Mouse (Mus musculus): ENCODE results near the gene Gss. TPM values are rescaled to one million over a fixed set of nuclear protein-coding genes. Genes with fewer than 3 reads are reported as not detected.

The Gss gene
- polyA plus RNA-seq, 1 experiment, result 7.3 TPM

DNA sequence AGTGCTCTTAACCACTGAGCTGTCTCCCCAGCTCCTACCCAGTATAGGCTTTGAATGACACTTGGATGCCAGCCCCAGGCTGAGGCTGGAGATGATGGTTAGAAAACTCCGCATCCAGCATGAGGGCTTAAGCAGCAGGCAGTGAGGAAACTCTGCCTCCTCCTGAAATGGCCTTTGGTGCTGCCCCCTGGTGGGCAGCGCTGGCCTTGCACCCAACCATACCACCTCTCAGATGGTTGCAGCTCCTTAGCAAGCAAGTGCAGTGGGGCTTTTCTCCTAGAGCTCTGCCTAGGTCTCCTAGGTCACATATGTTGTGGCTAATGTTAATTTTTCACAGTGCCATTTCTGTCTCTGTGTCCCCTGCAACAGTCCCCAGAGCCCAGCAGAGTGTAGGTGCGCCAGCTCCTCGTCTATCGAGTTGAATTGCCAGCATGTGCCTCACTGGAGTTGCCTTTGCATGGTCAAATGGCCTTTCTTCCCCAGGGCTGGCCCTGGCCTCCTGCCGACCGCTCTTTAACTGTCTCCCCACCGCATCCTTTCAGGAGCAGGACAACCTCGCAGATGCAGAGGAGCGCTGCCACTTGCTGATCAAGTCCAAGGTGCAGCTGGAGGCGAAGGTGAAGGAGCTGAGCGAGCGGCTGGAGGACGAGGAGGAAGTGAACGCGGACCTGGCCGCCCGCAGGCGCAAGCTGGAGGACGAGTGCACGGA lies 34.6 kb upstream of the Gss start:
- TF ChIP-seq POLR2A (IDR thresholded peaks at IDR 0.05; ENCODE audit: borderline replicate concordance, control insufficient read depth, low read depth, low read length) (no peak), CTCF (IDR thresholded peaks at IDR 0.05; ENCODE audit: control insufficient read depth, insufficient read depth, low read length) (peak; percentile 97)
- Histone ChIP-seq H3K27ac (ENCODE audit: control insufficient read depth, insufficient read depth, low read depth, low read length, poor library complexity) (no peak overlapping the region), H3K4me3 (replicated peaks; ENCODE audit: control insufficient read depth, low read depth, low read length) (no peak overlapping the region), H3K4me1 (ENCODE audit: control insufficient read depth, insufficient read depth, low read length) (no peaks in the 10 kb centered on the region)
- WGBS, result 36% methylated on average over 21 of the region's 21 CpGs

DNA sequence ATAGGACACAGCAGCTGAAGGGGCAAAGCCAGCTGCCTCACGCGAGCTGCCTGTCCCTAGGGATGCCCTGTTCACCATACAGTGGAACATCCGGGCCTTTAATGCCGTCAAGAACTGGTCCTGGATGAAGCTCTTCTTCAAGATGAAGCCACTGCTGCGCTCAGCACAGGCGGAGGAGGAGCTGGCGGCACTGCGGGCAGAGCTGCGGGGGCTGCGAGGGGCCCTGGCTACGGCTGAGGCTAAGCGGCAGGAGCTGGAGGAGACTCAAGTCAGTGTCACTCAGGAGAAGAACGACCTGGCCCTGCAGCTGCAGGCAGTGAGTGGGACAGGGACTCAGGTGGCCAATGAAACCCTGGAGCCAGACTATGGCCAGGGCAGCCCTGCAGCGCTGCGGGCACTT lies 33.7 kb upstream of the Gss start:
- no peak for TF ChIP-seq POLR2A (IDR thresholded peaks at IDR 0.05; ENCODE audit: borderline replicate concordance, control insufficient read depth, low read depth, low read length)
- TF ChIP-seq CTCF (IDR thresholded peaks at IDR 0.05; ENCODE audit: control insufficient read depth, insufficient read depth, low read length), result no peak
- 66% methylated on average over 15 of the region's 15 CpGs for WGBS
- H3K4me1 ChIP-seq (ENCODE audit: control insufficient read depth, insufficient read depth, low read length), result no peaks in the 10 kb centered on the region

DNA sequence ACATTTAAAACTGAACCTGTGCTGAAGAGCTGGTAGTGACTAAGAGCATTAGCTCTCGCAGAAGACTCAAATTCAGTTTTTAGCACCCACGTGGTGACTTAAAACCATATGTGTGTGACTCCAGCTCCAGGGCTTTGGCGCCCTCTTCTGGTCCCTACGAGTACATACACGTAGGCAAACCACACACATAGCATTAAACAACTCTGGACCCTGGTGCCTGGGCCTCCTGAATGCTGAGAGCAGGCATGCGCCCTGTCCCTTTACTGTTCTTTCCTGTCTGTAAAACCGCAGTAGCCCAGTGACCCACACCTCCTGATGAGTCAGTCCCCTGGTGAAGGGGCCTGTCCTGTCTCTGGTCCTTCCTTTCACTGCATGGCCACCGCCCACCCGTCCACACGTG lies 32.1 kb upstream of the Gss start:
- Histone ChIP-seq H3K27ac (ENCODE audit: control insufficient read depth, insufficient read depth, low read depth, low read length, poor library complexity) (no peak overlapping the region), H3K4me3 (replicated peaks; ENCODE audit: control insufficient read depth, low read depth, low read length) (no peak overlapping the region), H3K4me1 (ENCODE audit: control insufficient read depth, insufficient read depth, low read length) (no peaks in the 10 kb centered on the region)
- TF ChIP-seq POLR2A (IDR thresholded peaks at IDR 0.05; ENCODE audit: borderline replicate concordance, control insufficient read depth, low read depth, low read length) (no peak), CTCF (IDR thresholded peaks at IDR 0.05; ENCODE audit: control insufficient read depth, insufficient read depth, low read length) (peak; percentile 87)
- 36% methylated on average over 10 of the region's 10 CpGs for WGBS

More for the DNA sequence above, 33.7 kb upstream of the Gss start:
- Histone ChIP-seq H3K4me3 (replicated peaks; ENCODE audit: control insufficient read depth, low read depth, low read length) (no peak overlapping the region), H3K27ac (ENCODE audit: control insufficient read depth, insufficient read depth, low read depth, low read length, poor library complexity) (no peak overlapping the region)

DNA sequence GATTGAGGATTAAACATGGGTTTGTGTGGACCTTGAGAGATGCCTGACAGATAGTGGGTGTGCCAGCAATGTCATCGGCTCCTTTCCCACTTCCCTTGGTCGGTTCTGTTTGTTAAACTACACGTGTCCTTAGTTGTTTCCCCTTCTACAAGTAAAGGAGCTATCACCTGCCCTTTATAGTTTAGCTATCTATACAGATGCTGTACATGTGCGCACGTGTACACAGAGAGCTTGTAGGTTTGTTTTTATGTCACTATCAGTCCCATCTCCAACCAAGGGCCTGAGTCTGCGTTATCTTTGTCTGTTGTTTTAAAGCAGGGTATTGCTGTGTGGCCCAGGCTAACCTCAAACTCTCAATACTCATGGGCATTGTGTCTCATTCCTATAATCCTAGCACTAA lies 31.4 kb upstream of the Gss start:
- TF ChIP-seq CTCF (IDR thresholded peaks at IDR 0.05; ENCODE audit: control insufficient read depth, insufficient read depth, low read length) (no peak), POLR2A (IDR thresholded peaks at IDR 0.05; ENCODE audit: borderline replicate concordance, control insufficient read depth, low read depth, low read length) (no peak)
- no peak overlapping the region for H3K27ac ChIP-seq (ENCODE audit: control insufficient read depth, insufficient read depth, low read depth, low read length, poor library complexity)
- 66% methylated on average over 6 of the region's 6 CpGs for WGBS
- no peaks in the 10 kb centered on the region for H3K4me1 ChIP-seq (ENCODE audit: control insufficient read depth, insufficient read depth, low read length)
- H3K4me3 ChIP-seq (replicated peaks; ENCODE audit: control insufficient read depth, low read depth, low read length), result no peak overlapping the region

DNA sequence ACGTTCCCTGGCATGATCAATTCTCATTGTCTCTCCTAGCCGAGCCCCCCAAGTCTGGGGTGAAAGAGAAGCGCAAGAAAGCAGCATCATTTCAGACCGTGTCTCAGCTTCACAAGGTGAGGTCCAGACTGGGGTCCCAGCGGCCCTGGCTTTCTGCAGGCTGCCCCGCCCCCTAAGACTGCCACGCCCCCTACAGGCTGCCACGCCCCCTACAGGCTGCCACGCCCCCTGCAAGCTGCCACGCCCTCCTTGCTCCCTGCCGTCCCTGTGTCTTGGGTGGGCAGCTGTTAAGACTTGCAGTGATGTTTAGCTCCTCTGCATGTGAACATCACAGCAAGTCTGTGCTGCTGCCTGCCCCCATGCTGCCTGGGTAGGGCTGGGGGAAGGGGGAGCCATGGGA lies 30.0 kb upstream of the Gss start:
- Histone ChIP-seq H3K4me1 (ENCODE audit: control insufficient read depth, insufficient read depth, low read length) (no peaks in the 10 kb centered on the region), H3K27ac (ENCODE audit: control insufficient read depth, insufficient read depth, low read depth, low read length, poor library complexity) (no peak overlapping the region), H3K4me3 (replicated peaks; ENCODE audit: control insufficient read depth, low read depth, low read length) (no peak overlapping the region)
- no peak for TF ChIP-seq CTCF (IDR thresholded peaks at IDR 0.05; ENCODE audit: control insufficient read depth, insufficient read depth, low read length)
- TF ChIP-seq POLR2A (IDR thresholded peaks at IDR 0.05; ENCODE audit: borderline replicate concordance, control insufficient read depth, low read depth, low read length), result no peak
- WGBS, result 28% methylated on average over 11 of the region's 11 CpGs

DNA sequence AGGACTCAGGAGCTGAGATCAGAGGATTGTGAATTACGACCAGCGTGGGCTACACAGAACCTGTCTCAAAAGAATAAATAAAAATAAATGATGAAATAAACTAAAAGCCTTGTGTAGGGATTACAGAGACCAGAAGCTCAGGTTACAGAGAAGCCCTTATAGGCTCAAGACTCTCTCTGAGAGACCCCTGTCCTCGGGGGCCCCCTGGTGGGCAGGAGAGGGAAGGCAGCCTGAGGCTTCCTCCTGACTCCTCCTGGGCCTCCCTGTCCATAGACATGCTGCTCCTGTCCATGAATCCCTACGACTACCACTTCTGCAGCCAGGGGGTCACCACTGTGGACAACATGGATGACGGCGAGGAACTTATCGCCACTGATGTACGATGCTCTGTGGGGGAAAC lies 27.2 kb upstream of the Gss start:
- 15% methylated on average over 8 of the region's 8 CpGs for WGBS
- Histone ChIP-seq H3K27ac (ENCODE audit: control insufficient read depth, insufficient read depth, low read depth, low read length, poor library complexity) (no peak overlapping the region), H3K4me1 (ENCODE audit: control insufficient read depth, insufficient read depth, low read length) (no peaks in the 10 kb centered on the region)

DNA sequence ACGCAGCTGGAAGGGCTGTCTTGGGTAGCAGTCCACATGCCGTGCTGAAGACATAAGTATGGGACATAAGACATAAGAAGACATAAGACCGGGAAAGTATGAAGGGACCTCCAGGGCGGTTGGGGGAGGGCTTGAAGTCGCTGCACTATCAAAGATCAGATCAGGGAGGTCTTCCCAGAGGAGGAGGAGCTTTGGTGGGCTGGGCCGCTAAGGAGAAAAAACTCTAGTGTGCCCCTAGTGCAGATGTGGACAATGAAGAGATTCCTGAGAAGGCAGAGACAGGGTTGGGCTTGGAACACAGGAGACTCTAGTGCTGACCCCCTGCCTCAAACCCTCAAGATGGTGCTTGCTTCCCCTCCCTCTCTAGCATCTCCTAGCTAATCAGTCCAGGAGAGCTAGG lies 24.4 kb upstream of the Gss start:
- no peak overlapping the region for H3K4me3 ChIP-seq (replicated peaks; ENCODE audit: control insufficient read depth, low read depth, low read length)
- no peaks in the 10 kb centered on the region for H3K4me1 ChIP-seq (ENCODE audit: control insufficient read depth, insufficient read depth, low read length)
- H3K27ac ChIP-seq (ENCODE audit: control insufficient read depth, insufficient read depth, low read depth, low read length, poor library complexity), result no peak overlapping the region
- TF ChIP-seq CTCF (IDR thresholded peaks at IDR 0.05; ENCODE audit: control insufficient read depth, insufficient read depth, low read length), result no peak
- TF ChIP-seq POLR2A (IDR thresholded peaks at IDR 0.05; ENCODE audit: borderline replicate concordance, control insufficient read depth, low read depth, low read length), result no peak
- WGBS, result 46% methylated on average over 6 of the region's 6 CpGs

More for the DNA sequence above, 27.2 kb upstream of the Gss start:
- TF ChIP-seq CTCF (IDR thresholded peaks at IDR 0.05; ENCODE audit: control insufficient read depth, insufficient read depth, low read length) (peak; percentile 83), POLR2A (IDR thresholded peaks at IDR 0.05; ENCODE audit: borderline replicate concordance, control insufficient read depth, low read depth, low read length) (no peak)
- H3K4me3 ChIP-seq (replicated peaks; ENCODE audit: control insufficient read depth, low read depth, low read length), result no peak overlapping the region

DNA sequence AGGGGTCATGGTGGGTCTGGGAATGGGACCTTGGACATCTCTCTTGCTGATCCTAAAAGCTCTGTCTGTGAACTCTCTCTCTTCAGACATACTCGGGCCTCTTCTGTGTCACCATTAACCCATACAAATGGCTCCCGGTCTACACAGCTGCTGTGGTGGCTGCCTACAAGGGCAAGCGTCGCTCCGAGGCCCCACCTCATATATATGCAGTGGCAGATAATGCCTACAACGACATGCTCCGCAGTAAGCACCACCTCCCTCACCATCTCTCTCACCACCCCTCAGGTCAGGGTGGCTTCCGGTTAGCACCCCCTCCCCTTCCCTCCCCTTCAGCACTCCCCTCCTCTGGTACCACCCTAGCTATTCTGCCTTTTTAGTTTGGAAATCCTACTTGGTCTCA lies 21.3 kb upstream of the Gss start:
- WGBS, result 70% methylated on average over 8 of the region's 8 CpGs
- no peaks in the 10 kb centered on the region for H3K4me1 ChIP-seq (ENCODE audit: control insufficient read depth, insufficient read depth, low read length)
- no peak for TF ChIP-seq POLR2A (IDR thresholded peaks at IDR 0.05; ENCODE audit: borderline replicate concordance, control insufficient read depth, low read depth, low read length)
- TF ChIP-seq CTCF (IDR thresholded peaks at IDR 0.05; ENCODE audit: control insufficient read depth, insufficient read depth, low read length), result no peak
- no peak overlapping the region for H3K27ac ChIP-seq (ENCODE audit: control insufficient read depth, insufficient read depth, low read depth, low read length, poor library complexity)
- H3K4me3 ChIP-seq (replicated peaks; ENCODE audit: control insufficient read depth, low read depth, low read length), result no peak overlapping the region

DNA sequence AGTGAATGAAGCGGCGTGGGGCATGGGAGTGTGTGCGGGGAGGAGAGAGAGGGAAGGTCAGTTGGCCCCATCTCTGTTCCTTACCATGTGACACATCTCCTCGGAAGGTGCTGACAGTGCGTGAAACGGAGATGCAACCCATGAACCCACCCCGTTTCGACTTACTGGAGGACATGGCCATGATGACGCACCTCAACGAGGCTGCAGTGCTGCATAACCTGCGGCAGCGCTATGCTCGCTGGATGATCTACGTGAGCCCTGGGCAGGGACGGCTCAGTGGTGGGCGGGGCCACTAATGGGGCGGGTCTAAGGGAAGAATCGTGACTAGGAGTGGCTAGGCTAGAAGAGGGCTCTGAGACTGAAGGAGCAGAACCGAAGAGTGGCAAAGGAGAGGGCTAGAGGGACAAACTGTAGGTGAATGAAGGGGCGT lies 20.7 kb upstream of the Gss start:
- 6% methylated on average over 20 of the region's 20 CpGs for WGBS
- Histone ChIP-seq H3K4me1 (ENCODE audit: control insufficient read depth, insufficient read depth, low read length) (no peaks in the 10 kb centered on the region), H3K27ac (ENCODE audit: control insufficient read depth, insufficient read depth, low read depth, low read length, poor library complexity) (no peak overlapping the region), H3K4me3 (replicated peaks; ENCODE audit: control insufficient read depth, low read depth, low read length) (peak overlapping the region; percentile 36)
- TF ChIP-seq CTCF (IDR thresholded peaks at IDR 0.05; ENCODE audit: control insufficient read depth, insufficient read depth, low read length), result no peak
- no peak for TF ChIP-seq POLR2A (IDR thresholded peaks at IDR 0.05; ENCODE audit: borderline replicate concordance, control insufficient read depth, low read depth, low read length)
